Mouse (Mus musculus) erythroblast, embryonic 14.5 days (primary cell): ENCODE results near the gene Nkain2. TPM values are rescaled to one million over a fixed set of nuclear protein-coding genes. Genes with fewer than 3 reads are reported as not detected.

Experiments used
- H3K27me3 ChIP-seq: 2 replicates; pipeline ENCODE4 v1.6.1; 2012; ENCODE audit warnings: inconsistent platforms; ENCODE audit not compliant: control insufficient read depth
- H3K36me3 ChIP-seq: 2 replicates; pipeline ENCODE4 v1.6.1; 2012; ENCODE audit warnings: mild to moderate bottlenecking, inconsistent platforms; ENCODE audit not compliant: control insufficient read depth
- H3K4me1 ChIP-seq: 2 replicates; pipeline ENCODE4 v1.6.1; 2012; ENCODE audit warnings: inconsistent platforms; ENCODE audit not compliant: control insufficient read depth
- H3K4me3 ChIP-seq: replicated peaks from 2 replicates; pipeline ENCODE3; 2012; ENCODE audit warnings: moderate library complexity, mild to moderate bottlenecking, inconsistent platforms
- H3K9me3 ChIP-seq: 2 replicates; pipeline ENCODE4 v1.6.1; 2012; ENCODE audit warnings: low read length, inconsistent platforms, mixed read lengths; ENCODE audit not compliant: control insufficient read depth
- GATA1 ChIP-seq: IDR thresholded peaks from 2 replicates; pipeline ENCODE4 v1.6.1; 2012; ENCODE audit warnings: low read length, inconsistent platforms, mixed read lengths
- TAL1 ChIP-seq: IDR thresholded peaks from 3 replicates; pipeline ENCODE4 v1.6.1; 2012; ENCODE audit warnings: low read length, inconsistent platforms, mixed read lengths
- polyA plus RNA-seq: library from polyadenylated mRNA; stranded (reverse); fragments of >175 nt; gene quantifications from 2 replicates; pipeline ENCODE4 v1.2.3, GENCODE M21; 2012

Nkain2 gene
- polyA plus RNA-seq, 1 experiment, result not detected

DNA sequence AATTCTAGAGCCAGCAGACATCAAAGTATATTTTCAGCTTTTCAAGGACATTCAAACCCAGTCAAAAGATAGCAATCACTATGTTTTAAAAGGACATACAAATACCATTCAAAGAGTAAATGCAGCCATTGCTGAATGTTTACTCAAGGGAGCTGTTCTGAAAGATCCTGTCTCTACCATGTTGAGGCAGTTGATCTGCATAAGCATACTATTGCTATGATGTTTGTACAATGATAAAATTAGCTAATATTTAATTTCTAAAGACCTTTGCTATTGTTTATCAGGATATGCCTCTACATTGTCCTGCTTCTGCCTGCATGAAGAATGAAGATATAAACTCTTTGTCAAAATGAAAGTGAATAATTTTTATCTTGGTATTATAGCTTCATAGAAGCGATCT, 606.6 kb downstream of the Nkain2 start:
- no peak overlapping the region for H3K4me3 ChIP-seq
- no peak for TF ChIP-seq GATA1
- TF ChIP-seq TAL1, result no peak

DNA sequence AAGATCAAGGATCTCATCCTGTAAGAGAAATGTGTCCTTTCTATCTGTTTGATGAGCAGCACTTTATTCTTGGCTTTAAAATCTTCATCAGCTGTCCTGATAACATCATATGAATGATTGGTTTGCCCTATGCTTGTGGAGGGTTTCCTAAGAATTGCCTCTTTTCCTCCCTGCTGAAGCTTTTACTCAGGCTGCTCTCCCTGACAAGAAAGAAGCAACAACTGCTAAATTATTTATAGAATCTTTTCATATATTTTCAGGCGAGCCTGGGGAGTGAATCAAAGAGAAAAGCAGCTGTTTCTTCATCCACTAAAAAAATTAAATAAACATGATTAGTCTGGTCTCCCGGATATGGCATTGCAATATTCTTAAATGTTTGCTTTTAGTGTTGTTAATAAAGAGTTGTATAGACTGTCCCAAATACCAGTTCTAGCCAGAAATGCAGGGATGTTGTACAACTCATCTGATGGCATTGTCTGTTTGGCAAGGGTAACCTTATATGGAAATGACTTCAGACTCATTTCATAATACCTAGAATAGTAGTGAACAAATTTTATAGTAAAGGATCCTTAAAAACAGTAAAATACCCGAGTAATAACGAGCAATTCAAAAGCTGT, 646.9 kb downstream of the Nkain2 start:
- Histone ChIP-seq H3K4me1 (no peaks in the 10 kb centered on the region), H3K4me3 (no peak overlapping the region), H3K9me3 (no peaks in the 10 kb centered on the region), H3K36me3 (no peaks in the 10 kb centered on the region), H3K27me3 (no peaks in the 10 kb centered on the region)
- TF ChIP-seq TAL1 (no peak), GATA1 (no peak)

More for the DNA sequence above, 606.6 kb downstream of the Nkain2 start:
- Histone ChIP-seq H3K36me3 (no peaks in the 10 kb centered on the region), H3K4me1 (no peaks in the 10 kb centered on the region), H3K9me3 (no peaks in the 10 kb centered on the region), H3K27me3 (no peaks in the 10 kb centered on the region)

DNA sequence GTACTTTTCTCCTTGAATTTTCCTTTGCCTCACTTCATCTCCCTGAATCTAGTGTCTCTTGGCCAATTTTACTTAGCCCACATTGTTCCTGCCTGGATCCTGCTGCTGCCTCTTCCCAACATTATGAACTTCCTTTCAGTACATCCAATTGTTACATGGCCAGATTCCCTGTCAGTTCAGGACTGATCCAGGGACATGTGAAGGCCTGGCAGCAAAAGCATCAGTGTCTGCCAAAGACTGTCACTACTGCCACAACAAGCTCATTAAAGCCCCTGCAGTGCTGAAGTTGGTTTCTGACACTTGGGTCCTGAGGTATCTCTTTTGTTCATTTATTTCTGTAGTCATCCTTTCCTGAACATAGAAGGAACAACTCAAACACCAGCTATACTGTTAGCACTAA, 649.1 kb downstream of the Nkain2 start:
- Histone ChIP-seq H3K9me3 (no peaks in the 10 kb centered on the region), H3K4me1 (no peaks in the 10 kb centered on the region), H3K27me3 (no peaks in the 10 kb centered on the region), H3K4me3 (no peak overlapping the region), H3K36me3 (no peaks in the 10 kb centered on the region)
- TF ChIP-seq TAL1 (no peak), GATA1 (no peak)

DNA sequence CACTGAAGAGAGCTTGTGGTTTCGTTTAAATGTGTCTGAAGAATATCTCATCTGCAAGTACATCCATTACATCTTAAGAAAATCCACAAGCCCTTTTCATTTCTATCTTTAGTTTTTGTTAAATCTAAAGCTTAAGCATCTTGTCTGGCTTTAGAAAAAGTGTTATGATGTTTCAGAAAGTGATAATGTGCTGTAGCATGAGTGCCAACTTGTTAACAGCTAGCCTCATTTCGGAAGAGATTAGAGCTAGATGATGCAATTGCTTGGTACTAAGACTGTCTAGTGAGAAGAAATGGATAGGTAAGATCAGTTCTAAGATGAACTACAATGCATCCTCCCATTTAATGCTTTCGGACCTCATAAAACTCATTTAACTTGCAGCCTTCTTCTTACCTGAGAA, 707.3 kb downstream of the Nkain2 start:
- H3K4me1 ChIP-seq, result no peaks in the 10 kb centered on the region
- TF ChIP-seq TAL1, result no peak
- no peak for TF ChIP-seq GATA1
- no peaks in the 10 kb centered on the region for H3K27me3 ChIP-seq

DNA sequence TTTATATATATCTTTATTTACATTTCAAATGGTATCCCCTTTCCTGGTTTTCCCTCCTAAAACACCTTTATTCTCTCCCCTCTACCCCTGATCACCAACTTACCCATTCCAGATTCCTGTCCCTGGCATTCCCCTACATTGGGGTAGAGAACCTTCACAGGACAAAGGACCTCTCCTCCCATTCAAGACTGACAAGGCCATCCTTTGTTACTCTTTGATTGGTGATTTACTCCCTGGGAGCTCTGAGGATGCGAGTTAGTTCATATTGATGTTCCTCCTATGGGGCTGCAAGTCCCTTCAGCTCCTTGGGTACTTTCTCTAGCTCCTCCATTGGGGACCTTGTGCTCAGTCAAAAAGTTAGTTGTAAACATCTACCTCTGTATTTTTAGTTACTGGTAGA, 798.9 kb downstream of the Nkain2 start:
- no peak for TF ChIP-seq TAL1
- TF ChIP-seq GATA1, result no peak
- Histone ChIP-seq H3K27me3 (no peaks in the 10 kb centered on the region), H3K9me3 (no peaks in the 10 kb centered on the region), H3K4me3 (no peak overlapping the region), H3K4me1 (no peaks in the 10 kb centered on the region), H3K36me3 (no peaks in the 10 kb centered on the region)

More for the DNA sequence above, 707.3 kb downstream of the Nkain2 start:
- Histone ChIP-seq H3K9me3 (no peaks in the 10 kb centered on the region), H3K36me3 (no peaks in the 10 kb centered on the region), H3K4me3 (no peak overlapping the region)

DNA sequence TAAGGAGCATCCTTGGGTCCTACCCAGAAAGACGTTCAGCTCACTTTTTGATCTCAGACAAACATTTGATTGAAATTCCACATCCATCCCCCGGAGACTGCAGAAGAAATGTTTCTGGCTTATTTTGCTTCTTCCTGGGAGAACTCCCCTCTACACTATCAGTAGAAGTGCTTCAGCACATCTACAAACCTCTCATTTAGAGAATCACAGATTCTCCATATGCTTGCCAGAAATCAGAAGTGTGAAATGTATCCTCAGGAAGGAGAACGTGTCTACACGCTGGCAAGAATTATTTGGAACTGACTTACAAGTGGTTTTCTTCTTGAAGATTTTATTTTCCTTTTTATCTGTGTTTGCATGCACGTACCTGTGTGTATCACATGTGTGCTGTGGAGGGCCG, 829.9 kb downstream of the Nkain2 start:
- Histone ChIP-seq H3K4me1 (no peaks in the 10 kb centered on the region), H3K4me3 (no peak overlapping the region), H3K27me3 (no peaks in the 10 kb centered on the region), H3K9me3 (no peaks in the 10 kb centered on the region), H3K36me3 (no peaks in the 10 kb centered on the region)
- TF ChIP-seq TAL1 (no peak), GATA1 (no peak)

DNA sequence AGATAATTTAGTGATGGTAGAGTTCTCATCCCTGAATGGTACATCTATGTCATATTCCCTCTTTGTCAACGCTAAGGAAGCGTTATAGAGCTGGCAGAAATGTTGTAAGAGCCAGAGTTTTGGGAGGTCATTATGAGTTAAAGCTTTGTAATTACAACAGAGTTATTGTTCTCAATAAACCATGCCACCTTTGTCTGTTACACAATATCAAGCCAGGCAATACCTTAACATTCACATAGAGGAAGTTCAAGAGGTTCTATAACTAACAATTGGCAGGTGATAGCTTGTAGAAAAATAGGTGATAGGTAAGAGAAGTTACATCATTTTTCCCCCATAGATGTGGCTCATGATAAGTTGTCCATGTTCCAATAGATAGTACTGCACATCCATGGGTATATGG, 832.0 kb downstream of the Nkain2 start:
- no peaks in the 10 kb centered on the region for H3K9me3 ChIP-seq
- H3K4me1 ChIP-seq, result no peaks in the 10 kb centered on the region
- no peaks in the 10 kb centered on the region for H3K27me3 ChIP-seq
- H3K4me3 ChIP-seq, result no peak overlapping the region
- no peak for TF ChIP-seq GATA1
- TF ChIP-seq TAL1, result no peak
- H3K36me3 ChIP-seq, result no peaks in the 10 kb centered on the region

DNA sequence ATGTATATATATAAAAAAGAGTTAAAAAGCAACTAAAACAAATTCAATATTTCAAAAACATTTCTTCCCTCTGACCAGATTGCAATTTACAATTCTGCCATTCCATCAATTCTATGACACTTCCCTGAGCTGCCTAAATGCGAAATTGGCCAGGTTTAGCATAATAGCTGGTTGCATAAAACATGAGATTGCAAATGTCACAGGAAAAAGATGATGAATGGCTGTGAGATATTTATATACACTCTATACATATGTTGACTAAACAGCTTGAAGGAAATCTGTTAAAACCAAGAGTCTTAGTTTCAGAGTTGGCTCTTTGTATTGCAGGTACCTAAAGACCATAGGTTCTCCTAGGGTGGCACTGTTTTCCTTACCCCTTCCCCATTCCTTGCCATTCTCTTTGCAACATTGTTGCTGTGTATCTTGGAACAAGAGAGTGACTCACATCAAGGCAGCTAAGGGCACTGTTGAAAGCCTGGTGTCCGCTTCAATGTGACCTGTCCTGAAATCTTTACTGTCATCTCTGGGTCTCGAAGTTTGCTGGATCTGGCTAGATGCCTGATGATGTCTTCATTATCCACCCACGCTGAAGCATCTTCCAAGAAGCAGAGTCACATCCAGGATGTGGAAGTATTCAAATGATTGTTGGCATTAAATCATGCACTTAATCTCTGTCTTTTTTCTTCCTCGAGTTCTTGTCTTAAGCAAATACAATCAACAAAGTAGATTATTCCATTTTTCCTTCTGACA, 837.5 kb downstream of the Nkain2 start:
- H3K4me1 ChIP-seq, result no peaks in the 10 kb centered on the region
- no peaks in the 10 kb centered on the region for H3K9me3 ChIP-seq
- no peaks in the 10 kb centered on the region for H3K36me3 ChIP-seq
- no peak overlapping the region for H3K4me3 ChIP-seq
- TF ChIP-seq GATA1, result no peak
- TF ChIP-seq TAL1, result no peak
- no peaks in the 10 kb centered on the region for H3K27me3 ChIP-seq

DNA sequence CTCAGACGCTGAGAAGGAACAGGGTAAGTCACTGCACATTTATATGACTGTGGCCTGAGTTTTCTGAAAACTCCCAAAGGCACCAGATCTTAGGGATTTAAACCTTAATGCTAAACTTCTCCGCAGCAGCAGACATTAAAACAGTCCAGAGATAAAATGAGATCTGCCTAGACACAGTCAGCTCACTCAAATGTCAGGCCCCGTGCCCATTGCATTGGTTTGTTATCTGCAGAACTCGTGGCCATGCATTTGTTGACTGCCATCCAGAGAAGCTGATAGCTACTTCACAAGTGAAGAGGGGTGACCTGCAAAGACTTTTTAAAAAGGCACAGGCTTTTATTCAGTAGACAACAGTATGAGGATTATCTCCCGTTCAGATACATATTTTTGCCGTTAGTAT, 838.2 kb downstream of the Nkain2 start:
- no peaks in the 10 kb centered on the region for H3K27me3 ChIP-seq
- 0 out of 2 replicates have a peak, but pooled peaks cover under 1% of the 10 kb centered on the region for H3K9me3 ChIP-seq
- H3K4me3 ChIP-seq, result no peak overlapping the region
- H3K4me1 ChIP-seq, result no peaks in the 10 kb centered on the region
- H3K36me3 ChIP-seq, result no peaks in the 10 kb centered on the region
- TF ChIP-seq GATA1 (no peak), TAL1 (no peak)
